Mouse (Mus musculus) heart, adult 18-20 months (tissue): ENCODE data around the gene Abl1. TPM values are rescaled to one million over a fixed set of nuclear protein-coding genes. Genes with fewer than 3 reads are reported as not detected.
A peak's percentile ranks its signal among the peaks of the same experiment; 100 is the strongest.

Experiments
- DNase-seq, 2 experiments: peaks; one replicate each; pipeline ENCODE4 v3.0.0; 2021 to 2022; ENCODE audit warnings: mixed read lengths in 1 of 2
- total RNA-seq, 2 experiments: library from RNA; stranded (reverse); gene quantifications; 2 replicates each; pipeline ENCODE4 v1.2.3; 2021

Gene Abl1
- total RNA-seq, 2 experiments from 2014 or later: 25.5 to 26.5 TPM

DNA sequence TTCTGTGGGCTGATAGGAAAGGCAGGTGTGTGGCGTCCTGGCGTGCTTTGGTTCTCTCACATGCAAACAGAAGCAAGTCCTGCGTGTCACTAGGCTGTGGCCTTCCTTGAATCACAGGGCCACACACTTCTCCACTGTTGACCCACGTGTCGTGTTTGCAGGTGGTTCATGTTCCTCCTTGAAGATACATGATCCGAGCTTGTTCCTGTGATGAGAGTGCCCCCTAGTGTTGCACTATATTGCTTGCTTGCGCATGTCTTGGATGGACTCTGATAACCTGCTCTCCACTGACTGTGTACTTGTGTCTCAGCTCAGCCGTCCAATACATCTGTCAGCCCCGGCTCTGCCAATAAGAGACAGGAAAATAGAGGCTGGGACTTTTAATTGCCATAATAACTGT is 96.9 kb downstream of the Abl1 start:
- peak; percentile 83 to 90 for DNase-seq

DNA sequence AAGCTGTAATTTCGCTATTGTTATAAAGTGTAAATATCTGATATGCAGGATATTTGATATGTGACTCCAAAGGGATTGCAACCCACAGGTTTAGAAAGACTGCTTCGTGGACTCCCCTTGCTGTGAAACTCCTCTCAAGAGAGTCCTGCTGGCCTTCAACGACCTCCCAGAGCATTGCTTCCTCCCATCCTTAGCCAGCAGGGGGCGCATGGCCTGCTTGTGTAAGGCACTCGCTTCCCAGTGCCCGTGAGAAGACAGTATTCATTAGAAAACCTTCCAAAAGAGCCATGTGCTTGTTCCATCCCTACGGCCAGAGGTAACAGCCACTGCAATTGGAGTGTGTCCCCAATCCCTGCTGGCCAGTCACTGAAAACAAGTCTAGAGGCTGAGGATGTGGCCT is 98.9 kb downstream of the Abl1 start:
- peak; percentile 72 to 90 for DNase-seq

DNA sequence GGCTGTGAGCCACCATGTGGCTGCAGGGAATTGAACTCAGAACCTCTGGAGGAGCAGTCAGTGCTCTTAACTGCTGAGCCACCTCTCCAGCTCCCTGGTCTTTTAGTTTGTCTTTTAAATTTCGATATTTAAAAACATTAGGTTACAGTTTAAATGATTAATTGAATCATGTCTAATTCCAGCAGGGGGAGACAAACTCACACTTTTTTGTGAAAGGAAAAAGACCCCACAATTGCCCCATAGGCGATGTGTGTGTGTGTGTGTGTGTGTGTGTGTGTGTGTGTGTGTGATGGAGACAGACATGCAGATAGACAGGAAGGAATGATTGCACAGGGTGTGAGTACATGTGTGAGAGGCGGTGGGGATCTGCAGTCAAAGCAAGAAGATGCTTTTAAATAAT is 100.1 kb downstream of the Abl1 start:
- no peak for DNase-seq

DNA sequence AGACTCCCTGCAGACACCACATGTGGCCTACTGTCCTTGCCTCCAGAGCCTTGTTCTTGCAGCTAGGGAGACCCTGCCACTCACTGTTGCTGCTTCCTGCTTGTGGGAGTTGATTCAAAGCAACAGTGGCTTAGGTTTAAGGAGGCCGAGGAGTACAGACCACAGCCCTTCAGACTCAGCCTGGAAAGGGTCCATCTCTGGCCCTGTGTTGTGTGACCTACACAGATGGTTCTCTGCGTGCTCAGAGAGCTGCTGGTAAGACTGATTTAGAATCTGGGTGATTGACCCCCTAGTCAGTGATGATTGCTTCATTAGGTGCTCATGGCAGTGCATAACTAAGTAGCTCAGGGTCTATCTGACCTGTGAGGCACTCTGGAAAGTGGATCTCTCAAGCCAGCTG is 101.0 kb downstream of the Abl1 start:
- no peak for DNase-seq

DNA sequence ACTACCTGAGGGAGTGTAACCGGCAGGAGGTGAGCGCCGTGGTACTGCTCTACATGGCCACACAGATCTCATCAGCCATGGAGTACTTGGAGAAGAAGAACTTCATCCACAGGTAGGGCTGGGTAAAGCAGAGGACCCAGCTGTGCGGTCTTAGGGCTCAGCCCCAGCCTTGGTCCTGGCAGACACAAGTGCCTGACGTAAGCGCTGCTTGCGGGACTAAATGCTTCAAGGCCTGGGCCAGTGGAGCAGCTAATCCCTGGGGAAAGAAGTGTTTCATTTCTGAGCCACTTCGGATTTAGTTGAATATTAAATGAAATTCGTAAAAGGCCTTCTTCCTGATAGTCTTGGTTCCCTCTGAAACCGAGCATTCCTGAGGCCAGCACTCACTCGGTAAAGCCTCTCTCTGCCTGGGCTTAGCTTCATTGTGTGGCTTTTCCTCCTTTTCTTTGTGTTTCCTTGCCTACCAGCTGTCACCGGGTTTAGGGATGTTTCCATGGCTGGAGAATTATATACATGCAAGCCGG is 102.6 kb downstream of the Abl1 start:
- no peak for DNase-seq

DNA sequence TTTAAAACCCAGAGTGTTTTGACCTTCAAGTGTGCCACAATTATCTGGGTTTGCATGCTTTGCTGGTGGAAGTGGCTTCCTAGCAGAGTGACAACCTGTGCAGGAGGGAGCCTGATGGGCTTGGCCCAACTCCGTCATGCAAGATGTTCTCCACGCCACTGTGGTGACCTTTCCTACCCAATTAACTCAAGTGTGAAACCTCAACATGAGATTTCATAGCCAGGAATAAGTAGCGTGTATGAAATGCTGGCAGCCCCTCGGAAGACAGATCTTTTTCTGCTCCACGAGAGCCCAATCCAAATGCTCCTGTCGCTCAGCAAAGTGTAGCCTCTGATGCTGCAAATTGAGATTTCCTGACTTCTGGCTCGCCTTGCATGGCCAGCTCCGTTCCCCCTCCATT is 103.1 kb downstream of the Abl1 start:
- DNase-seq: no peak

DNA sequence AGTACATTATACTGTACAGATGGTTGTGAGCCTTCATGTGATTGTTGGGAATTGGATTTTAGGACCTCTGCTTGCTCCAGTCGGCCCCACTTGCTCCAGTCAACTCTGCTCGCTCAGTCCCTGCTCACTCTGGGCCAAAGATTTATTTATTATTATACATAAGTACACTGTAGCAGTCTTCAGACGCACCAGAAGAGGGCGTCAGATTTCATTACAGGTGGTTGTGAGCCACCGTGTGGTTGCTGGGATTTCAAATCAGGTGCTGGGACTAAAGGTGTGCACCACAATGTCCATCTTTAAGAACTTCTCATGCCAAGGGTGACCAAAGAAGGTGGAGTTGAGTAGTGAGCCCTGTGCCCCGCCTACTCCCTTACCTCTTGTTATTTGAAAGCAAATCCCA is 104.4 kb downstream of the Abl1 start:
- DNase-seq: no peak

DNA sequence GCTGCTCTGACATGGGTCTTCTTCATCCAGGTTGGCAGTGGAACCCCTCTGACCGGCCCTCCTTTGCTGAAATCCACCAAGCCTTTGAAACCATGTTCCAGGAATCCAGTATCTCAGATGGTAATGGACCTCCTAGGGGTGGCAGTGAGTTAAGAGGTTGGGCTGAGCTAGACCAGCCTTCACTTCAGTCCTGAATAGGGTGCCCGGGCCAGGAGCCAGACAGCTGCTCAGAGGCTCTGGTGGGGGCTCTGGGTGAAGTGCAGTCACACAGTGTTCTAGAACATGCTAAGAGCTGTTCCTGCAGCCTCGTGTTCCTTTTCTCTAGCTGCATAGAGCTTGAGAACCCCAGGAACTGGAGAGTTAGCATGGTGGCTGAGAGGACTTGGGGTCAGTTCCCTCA is 108.8 kb downstream of the Abl1 start:
- DNase-seq: no peak

DNA sequence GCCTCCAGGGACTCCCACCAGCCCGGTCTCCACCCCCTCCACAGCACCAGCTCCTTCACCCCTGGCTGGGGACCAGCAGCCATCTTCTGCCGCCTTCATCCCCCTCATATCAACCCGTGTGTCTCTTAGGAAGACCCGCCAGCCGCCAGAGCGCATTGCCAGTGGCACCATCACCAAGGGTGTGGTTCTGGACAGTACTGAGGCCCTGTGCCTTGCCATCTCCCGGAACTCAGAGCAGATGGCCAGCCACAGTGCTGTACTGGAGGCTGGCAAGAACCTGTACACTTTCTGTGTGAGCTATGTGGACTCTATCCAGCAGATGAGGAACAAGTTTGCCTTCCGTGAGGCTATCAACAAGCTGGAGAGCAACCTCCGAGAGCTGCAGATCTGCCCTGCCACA is 113.2 kb downstream of the Abl1 start:
- no peak for DNase-seq

DNA sequence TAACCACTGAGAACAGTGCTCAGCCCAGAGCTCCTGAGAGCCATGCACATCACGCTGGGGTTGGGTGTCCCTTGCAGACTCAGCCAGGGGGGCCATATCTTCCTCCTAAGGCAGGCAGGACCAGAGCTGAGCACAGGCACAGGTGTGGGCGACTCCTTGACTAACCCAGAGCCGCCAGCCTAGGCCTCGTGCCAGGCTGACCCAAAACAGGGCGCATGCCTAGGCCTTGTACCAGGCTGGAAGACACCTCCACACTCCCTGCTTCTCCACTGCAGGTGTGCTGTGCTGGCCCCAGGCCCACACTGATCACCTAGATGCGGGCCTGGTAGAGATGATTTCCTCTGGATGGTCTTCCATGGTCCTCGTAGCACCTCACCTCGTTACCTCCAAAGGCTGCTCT is 114.6 kb downstream of the Abl1 start:
- DNase-seq: no peak

DNA sequence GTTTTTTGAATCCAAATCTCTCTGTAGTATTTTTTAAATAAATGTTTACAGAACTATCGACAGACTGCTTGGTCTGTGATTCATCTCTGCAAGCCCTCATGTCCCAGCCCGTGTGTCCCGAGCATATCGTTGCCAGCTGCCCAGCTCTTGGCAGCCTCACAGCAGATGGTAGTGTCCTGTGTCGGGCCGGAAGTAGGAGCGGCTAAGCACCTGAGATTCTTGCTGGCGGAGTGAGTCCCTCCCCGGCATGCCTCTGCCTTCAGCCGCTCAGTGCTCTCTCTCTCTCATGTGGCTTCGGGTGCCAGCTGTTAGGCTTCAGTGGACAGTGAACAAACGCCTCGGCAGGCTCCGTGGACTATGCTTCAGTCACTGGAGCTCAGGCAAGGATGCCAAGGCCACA is 115.3 kb downstream of the Abl1 start:
- no peak for DNase-seq

DNA sequence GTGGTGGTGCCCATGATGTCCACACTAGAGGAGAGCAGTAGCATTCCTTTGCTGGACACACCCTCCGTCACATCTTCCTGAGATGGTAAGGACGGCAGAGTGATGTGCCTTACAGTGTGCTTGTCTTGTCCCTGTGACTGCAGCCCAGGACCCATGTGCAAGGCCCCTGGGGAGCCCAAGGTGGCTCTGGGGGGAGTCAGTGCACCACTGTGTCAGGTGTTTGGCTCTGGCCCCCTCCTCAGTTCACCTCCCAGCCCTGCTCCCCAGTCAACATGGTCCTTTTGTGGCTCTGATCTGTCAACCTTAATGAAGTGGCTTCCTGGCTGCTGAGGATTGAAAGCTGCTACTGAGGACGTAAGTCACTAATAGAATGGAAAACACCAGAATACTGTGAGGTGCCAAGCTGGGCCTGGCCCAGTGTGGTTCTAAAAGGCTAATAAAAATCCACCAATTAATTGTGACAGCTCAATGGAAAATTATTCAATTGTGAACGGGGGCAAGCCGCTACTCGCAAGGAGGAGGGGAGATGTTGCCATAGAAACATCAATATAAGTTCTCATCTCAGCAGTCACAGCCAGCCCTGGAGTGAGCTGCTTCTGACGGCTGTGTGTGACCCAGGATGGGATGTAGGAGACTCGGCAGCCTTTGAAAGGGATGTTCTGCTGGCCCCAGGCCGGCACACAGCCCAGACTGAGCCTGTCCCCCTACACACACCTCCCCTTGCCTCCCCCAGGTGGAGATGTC is 118.6 kb downstream of the Abl1 start:
- no peak for DNase-seq

DNA sequence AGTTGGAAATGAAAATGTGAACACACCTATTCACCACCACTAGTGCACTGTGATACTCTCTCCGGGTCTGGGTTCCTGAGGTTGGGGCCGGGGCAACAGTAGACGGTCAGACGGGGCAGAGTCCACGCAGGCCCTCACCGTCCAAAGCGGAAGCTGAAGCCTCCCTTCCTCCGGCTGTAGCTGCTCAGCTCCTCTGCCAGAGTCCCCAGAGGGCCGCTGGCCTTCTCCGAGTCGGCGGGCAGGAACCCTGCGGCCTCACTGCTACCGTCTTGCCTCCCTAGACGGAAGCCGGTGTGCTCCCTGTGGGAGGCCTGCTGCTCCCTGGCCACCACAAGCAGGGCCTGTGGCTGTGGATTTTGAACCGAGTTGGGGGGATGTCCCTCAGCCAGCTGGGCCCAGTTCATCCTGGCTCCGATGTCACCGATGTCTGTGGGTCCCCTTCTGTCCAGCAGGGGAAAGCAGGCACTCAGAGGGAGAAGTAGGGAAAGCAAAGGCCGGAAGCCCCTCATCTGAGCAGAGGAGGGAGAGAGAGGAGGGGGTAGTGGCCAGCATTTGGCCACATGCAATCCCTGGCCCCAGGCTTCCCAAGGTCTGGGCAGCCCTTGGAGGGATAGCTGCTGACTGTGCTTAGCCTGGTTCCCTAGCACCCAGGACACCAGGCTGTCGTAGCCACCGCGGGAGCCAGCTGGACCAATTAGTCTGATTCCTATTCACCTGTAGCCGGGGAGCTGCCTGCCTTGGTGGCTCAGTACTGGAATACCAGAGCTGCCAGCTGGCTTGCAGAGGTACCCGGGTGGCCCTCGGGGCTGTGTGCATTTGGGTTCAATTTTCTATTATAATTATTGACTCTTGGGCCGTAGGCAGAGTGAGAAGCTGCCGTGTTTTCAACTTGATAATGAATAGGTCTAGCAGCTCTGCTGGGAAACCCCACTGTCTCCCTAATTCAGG is 120.5 kb downstream of the Abl1 start:
- DNase-seq: peak in 1 of 2 experiments; percentile 26

DNA sequence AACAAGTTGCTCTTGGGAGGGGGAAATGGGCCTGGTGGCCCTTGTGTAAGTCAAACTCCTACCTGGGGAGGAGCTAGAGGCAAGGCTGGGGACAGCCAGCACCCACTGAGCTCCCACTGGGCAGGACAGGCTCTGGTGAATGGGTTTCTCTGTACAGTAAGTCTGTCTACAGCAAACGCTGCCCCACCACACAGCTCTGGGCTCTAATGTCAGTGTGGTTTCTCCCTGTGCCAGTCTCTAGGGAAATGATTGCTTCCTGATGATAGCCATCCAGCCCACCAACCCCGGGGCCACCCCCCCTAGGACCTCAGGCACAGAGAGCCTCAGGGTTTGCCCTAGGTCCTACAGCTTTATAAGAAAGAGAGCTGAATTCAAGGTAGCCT is 121.2 kb downstream of the Abl1 start:
- no peak for DNase-seq

DNA sequence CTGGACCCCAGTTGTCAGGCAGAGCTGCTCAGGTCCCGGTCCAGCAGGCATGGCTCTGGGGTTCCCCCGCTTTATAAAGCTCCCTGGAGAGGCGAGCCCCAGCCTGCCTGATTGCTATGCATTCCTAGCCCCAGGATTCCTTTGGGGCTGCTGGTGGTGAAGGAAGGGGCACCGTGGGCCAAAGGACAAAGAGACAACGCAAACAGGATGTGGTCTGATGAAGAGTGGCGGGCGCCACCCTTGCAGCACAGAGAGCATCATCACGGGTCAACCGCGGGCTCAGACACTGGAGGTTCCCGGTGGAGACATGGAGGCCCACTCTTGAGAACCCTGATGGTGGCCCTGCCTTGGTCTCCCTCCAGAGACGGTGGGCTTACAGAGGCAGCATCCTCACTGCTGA is 122.3 kb downstream of the Abl1 start, which contains the start of gene Qrfp:
Gene Qrfp (minus strand): TSS at position 137 of the 400 bp plus-strand sequence.
- DNase-seq: no peak

DNA sequence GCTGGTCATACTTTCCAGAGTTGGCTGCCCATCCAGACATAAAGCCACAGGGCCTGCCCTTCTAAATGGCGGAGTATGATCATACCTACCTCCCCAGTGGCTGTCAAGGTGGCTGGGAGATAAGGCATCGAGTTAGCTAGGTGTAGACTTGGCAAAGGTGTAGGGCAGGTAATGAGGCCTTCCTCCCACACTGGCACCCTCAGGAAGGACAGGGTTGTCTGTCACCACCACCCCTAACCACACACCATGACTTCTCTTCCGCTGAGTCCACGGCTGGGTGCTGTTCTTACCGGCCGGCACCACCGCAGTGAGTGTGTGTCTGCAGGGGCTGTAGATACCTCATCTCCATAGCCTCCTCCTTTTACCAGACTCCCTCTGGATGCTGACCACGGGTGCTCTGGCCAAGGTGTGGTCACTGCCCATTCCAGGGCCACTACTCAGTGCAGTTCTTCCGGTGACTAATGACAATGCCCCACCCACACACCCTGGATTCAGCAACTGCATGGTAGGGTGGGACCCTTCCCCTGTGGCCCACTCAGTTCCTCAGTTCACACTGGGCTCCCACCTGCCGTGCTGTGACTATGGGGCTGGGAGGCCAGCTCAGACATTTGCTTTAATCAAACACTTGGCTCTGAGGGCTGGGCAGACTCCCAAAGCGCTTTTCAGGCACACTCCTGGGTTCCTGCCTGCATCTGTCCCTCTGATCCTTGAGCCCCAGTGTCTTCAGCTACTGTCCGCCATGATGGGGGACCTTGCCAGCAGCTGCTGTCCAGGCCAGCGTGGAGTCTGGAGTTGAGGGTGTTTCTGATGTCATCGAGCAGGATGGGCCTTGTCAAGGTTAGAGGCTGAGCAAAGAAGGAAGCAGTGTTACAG is 123.1 kb downstream of the Abl1 start:
- no peak for DNase-seq

DNA sequence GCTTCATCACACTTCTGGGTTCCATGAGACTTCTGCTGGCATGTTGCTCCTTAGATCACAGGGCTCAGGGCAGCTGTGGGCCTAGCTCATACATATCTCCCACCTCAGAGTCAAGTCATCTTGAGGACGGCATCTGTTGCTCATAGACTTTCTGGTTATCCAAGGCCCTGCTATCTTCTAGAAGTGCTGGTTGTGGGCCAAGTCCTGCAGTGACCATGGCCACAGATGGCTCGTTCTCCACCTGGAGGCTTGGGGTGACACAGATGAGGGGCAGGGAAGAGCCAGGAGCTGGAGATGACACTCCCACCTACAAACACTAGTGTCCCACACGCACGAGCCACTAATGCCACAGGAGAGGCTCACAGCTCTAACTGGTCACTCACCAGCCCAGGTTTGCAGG is 125.5 kb downstream of the Abl1 start:
- no peak for DNase-seq

DNA sequence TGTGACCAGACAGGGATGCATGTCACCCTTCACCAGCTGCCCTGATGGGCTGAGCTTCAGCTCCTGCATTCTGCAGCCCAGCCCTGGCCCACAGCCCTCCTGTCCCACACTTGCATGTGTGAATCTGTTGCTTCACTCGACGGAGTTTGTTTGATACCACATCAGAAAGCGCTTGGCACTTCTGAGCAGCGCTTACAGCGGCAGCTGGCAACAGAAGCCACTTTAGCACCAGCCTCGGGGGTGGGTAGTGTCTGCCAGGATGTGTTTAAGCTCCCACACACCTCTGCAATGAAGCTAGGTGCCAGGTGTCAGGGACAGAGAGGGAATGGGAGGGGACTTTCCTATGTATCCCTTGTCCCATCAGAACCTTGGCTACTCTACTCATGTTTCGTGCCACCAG is 126.5 kb downstream of the Abl1 start:
- DNase-seq: no peak

DNA sequence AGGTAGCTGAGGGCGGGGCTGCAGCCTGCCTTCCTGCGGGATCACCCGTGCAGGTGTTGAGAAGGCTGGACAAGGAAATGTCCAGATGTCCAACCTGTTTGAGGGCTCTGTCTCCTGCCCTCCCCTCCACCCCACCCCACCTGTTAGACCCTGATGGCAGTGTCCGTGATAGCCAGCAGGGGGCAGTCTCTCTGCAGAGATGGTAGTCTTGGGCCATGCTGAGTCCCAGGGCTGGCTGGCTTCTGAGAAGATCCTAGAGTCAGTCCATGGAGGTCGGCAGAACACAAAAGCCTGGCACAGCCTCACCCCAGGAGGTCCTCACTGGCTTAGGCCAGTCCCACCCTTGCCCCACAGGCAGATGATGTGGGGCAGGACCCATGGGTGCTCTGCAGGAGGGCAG is 127.2 kb downstream of the Abl1 start:
- peak in 1 of 2 experiments; percentile 48 for DNase-seq

DNA sequence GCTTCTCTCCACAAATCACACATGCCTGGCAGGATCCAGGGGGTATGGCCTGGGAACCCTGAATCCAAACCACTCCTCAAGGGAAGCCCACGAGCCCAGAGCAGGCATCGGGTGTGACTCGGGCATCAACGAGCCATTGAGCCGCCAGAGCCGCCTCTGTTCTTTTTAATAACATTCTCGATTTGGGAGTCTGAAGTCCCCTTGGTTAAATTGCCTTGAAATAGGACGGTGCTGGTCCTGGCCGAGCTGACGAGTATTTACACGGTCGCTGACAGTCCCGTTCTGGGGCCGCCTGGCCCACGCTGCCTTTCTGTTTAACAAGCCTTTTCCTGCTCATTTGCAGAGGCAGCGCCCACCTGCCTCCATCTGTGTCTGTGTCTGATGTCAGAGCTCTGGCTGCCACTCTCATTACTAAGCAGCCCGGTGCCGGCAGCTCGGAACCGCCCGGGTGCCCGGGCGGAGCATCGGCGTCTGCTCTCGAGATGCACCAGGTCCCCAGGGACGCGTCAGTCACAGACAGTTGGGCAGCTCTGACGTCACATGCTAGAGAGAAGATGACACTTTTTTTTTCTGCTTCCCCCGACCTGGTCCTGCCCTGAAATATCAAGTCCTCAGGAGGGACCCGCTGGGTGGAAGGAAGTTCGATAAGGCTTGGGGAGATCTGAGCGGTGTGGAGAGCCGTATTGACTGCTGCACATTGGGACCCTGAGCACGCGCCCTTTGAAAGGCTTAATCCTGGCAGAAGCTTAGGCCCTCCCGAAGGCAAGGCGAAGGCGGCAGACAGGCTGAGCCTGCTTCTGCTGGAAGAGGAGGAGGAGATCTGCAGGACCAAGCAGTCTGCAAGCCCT is 134.6 kb downstream of the Abl1 start:
- peak in 1 of 2 experiments; percentile 33 for DNase-seq
